Mouse (Mus musculus): ENCODE results near the gene Sftpd.

Sftpd gene

DNA sequence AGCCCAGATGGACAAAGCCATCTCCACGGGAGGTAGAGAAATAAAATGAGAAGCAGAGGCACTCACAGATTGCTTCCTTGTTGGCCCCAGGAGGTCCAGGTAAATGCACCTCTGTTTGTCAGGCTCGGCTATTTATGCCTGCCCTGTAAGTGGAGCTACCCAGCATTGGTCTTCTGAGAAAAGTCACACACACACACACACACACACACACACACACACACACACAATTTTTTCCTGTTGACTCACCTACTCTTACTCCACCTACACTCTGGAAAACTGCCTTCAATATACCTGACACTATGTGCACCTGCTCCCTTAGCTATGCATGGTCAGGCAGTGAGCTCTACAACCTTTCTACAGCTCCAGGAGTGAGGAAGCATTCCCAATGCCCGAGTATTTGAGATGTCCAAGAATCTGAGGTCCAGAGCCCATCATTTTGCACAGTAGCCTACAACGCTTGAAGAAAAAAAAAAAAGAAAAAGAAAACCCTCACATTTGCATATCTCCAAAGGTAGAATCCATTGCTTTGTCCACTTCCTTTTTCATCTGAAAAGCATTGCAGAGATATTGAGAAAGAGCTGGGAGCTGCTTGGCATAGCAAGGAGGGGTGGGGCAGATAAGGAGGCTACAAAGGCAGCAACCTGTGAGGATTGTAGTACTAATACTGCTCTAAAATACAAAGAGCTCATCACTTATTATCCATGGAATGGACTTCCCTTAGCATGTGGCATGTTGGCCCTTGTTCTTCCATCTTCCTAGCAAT lies at the start of gene Sftpd:
Sftpd (minus strand) TSS at position 91 of the 763 bp plus-strand sequence.
- no peak for DNase-seq (ENCODE audit: low read depth, low spot score)

DNA sequence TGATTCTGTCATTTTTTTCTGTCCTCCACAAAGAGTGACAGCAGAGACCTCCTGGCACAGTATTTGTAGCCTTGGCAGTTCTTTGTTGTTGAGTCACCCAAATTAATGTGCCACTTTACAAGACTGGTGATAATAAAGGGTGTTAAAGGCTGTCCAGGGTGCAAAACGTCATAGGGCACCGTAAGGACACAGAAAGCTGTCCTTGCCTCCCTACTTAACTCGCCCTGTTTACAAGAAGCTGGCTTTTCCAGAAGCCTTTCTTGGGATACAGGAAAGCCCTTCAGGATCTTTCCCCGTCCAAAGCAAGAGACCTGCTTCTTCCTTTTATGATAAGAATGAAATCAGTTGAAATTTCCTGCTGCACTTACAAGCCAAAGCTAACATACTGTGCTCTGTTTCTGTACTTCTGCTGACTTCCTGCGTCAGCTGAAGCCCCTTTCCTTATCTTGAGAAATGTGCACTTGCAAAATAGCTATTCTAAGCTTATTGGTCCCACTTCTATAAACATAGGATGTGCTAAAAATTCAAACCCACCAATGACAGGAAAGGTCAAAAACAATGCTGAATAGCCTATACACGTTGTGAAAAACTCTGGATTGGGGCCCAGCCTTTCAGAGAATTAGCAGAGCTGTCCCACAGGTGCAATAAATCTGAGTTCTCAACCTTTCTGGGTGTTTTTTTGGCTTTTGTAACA lies 13.2 kb upstream of the Sftpd start:
- peak; percentile 2 for DNase-seq (ENCODE audit: low read depth, low spot score)

DNA sequence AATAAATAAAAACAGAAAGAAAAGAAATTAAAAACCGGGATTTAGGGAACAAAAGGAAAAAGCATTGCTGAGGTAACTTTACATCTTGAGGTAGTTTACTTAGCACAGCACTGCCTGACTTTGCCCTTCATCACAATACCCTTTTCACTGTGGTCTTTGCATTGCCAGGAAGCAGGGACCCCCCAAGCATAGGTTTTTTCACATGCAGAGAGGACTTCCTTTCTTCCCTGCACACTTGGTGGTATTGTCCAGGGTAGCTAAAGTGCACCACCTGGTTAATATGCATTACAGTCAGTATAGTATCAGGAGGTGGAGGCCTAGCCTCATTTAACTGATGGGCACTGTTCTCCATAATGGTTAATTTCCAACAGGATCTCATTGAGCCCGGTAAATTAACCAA lies 4.5 kb upstream of the Sftpd start:
- no peak for DNase-seq (ENCODE audit: low read depth, low spot score)

GRCm38 (mm10) chr14:41174802-41175201 lies 10.1 kb downstream of the Sftpd start:
- DNase-seq (ENCODE audit: low read depth, low spot score) = no peak

DNA sequence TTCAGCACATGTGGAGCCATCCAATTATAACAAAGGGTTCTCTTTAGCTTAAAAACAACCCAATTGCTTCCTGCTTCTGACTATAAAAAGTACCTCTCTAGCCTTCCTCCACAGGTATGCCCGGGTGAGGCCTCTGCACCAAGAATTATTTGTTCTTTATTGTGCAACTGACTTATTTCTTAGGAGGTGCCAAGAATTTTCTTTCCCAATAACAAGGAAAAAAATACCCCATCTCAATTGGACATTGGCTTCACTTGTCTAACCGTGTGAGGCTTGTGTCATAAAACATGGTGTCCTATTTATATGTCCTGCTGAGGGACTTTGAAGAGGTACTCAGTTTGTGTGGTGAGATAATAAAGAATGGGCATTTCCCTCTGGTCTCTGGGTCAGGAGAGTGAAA lies 14.4 kb downstream of the Sftpd start:
- no peak for DNase-seq (ENCODE audit: low read depth, low spot score)

DNA sequence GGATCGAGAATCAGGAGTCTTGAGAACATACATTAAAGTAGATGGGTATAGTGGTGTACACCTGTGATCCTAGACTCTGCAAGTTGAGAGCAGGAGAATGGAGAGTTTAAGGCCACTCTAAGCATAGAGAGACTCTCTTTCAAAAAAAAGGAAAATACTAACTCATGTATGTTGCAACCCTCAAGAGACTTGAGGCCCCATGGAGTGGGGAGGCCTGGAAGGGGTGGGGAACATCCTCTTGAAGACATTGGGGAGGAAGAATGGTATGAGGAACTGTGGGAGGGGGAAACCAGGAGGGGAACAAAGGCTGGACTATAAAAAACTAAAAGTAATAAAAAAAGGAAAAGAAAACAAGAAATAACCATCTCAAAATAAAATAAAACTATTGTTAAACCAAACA lies 16.4 kb downstream of the Sftpd start:
- DNase-seq (ENCODE audit: low read depth, low spot score) = no peak

- DNase-seq (ENCODE audit: low read depth, low spot score) = no peak
Measured at GRCm38 (mm10) chr14:41167278-41167677, 17.7 kb downstream of the Sftpd start.

DNA sequence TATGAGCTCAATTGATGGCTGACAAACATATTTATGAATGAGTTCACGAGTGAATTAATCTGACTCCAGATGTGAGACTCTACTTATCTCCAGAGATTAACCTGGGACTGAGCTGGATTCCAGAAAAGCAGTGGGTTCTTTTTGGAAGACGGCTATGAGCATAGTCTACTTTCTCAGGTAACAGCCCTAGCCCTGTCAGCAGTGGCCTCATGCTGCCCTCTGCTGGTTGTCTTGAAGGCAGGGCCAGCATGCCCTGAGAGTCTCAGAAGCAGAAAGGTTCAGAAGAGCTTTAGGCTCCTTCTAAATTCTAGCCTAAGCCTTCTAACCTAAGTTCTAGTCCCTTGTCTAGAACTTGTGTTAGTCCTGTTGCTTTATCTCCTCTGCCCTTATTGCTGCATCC lies 22.3 kb downstream of the Sftpd start:
- DNase-seq (ENCODE audit: low read depth, low spot score) = peak; percentile 63

- no peak for DNase-seq (ENCODE audit: low read depth, low spot score)
Measured at GRCm38 (mm10) chr14:41160743-41161142, 24.2 kb downstream of the Sftpd start.

- no peak for DNase-seq (ENCODE audit: low read depth, low spot score)
Measured at GRCm38 (mm10) chr14:41160076-41160475, 24.9 kb downstream of the Sftpd start.

- no peak for DNase-seq (ENCODE audit: low read depth, low spot score)
Measured at GRCm38 (mm10) chr14:41151220-41151898, 33.6 kb downstream of the Sftpd start, which contains the start of gene Mbl1. Mbl1 (plus strand) TSS chr14:41151458.

GRCm38 (mm10) chr14:41147356-41147755 lies 37.6 kb downstream of the Sftpd start:
- no peak for DNase-seq (ENCODE audit: low read depth, low spot score)

DNA sequence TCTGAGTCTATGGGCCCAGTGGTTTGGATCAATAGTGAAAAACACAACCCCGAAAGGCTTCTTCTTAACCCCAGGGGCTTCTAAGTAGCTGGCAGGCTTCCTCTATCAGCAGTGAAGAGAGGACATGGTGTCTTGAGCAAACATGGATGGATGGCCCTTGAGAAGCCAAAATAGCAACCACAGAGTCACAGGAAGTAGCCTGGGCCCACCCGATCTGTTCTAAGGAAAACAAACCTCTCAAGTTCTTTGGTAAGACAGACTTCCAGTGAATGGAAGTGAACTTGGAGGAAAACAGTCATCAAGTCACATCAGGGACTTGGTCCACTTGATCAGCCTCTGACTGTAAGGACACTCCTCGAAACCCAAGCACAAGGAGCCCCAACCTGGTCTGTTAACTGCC lies 38.0 kb downstream of the Sftpd start:
- no peak for DNase-seq (ENCODE audit: low read depth, low spot score)

DNA sequence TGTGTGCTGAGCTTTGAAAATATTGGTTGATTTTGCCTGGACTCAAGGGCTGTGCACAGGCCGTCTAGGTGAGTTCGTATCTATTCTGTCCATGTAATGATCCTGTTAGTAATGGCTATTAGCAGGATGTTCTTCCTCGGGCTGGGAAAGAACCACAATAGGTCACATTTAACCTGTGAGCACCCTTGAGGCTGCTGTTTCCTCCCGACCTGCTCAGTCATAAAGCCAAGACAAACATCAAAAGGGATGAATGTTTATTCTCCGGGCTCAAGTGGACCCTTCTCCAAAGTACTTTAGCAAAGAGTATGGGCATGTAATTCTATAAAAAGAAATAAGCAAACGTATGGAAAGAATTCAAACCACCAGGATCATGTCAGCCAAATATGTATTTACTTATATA lies 38.9 kb downstream of the Sftpd start:
- no peak for DNase-seq (ENCODE audit: low read depth, low spot score)

GRCm38 (mm10) chr14:41140686-41141085 lies 44.3 kb downstream of the Sftpd start:
- DNase-seq (ENCODE audit: low read depth, low spot score) = no peak

GRCm38 (mm10) chr14:41137006-41137405 lies 47.9 kb downstream of the Sftpd start:
- no peak for DNase-seq (ENCODE audit: low read depth, low spot score)

DNA sequence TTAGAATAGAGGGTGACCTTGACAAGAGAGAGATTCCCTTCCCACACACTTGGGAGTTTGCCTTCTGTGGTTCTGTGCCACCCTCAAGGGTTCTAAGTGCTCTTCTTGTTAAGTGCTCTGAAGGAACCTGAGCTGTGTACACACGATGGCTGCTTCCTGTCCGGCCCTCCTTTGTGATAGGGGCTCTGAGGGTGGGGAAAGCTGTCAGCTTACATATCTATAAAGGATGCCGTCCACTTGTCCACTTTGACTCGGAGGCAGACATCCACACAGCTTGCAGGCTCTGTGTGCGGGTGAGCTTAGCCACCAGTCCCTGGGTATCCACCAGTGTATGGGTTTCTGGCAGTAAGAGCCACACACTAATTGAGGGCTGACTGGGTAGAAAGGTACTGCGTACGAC lies 53.4 kb downstream of the Sftpd start, which contains the start of gene Sftpa1:
Sftpa1 (plus strand) TSS at position 243 of the 400 bp plus-strand sequence.
- no peak for DNase-seq (ENCODE audit: low read depth, low spot score)

DNA sequence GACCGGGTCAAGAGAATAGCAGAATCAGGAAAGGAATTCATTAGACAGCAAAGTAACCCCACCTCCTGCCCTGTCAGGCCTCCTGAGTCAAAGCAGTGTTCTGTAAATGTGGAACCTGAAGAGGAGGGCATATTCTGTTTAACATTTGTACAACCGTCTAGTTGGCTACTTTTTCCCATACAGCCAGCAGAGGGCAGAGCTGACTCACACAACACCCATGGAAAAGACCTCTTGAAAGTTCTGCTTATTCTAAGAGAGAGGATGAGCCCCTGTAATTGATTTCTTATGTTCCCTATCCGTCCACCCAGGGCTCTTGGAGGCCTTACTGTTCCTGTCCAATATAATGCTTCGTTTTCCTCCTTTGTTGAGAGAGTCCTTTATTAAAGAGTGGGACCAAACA lies 57.0 kb downstream of the Sftpd start:
- peak; percentile 26 for DNase-seq (ENCODE audit: low read depth, low spot score)

- DNase-seq (ENCODE audit: low read depth, low spot score) = no peak
Measured at GRCm38 (mm10) chr14:41124683-41125082, 60.3 kb downstream of the Sftpd start.

Measured in brain, adult 2 months (tissue).